8 mouse cellular contexts compared by ENCODE assay signal in genomic region chr17:83276000-83276891, GRCm38 (mm10).
DNase-seq lines count a peak whose midpoint lies in the region; ATAC-seq and TF ChIP-seq lines count a peak whose summit lies in the region.

No protein-coding gene starts in this region.

- peak; percentile 18 for DNase-seq in cerebellum, adult 11-12 months
- DNase-seq in cerebellum, adult 9-11 months, result no peak
- DNase-seq in heart, adult 18-20 months, result peak; percentile 88
- DNase-seq in kidney, adult 18-20 months, result peak; percentile 85
- peak; percentile 69 for DNase-seq in limb, embryonic 14.5 days (ENCODE audit: low spot score)
- peak; percentile 68 to 74 for DNase-seq in spleen, adult 18-20 months

- no peaks in the 10 kb centered on the region for H3K9me3 ChIP-seq in embryonic facial prominence, embryonic 12.5 days
- no peaks in the 10 kb centered on the region for H3K9me3 ChIP-seq in limb, embryonic 14.5 days (ENCODE audit: control insufficient read depth, low read length)
- H3K9me3 ChIP-seq in midbrain, embryonic 15.5 days, result no peaks in the 10 kb centered on the region

- H3K4me3 ChIP-seq in embryonic facial prominence, embryonic 12.5 days, result peak overlapping the region; percentile 46
- peak overlapping the region; percentile 47 for H3K4me3 ChIP-seq in limb, embryonic 14.5 days (replicated peaks; ENCODE audit: low read length)
- H3K4me3 ChIP-seq in midbrain, embryonic 15.5 days, result peak overlapping the region; percentile 49

- peaks cover 39% of the 10 kb centered on the region for H3K4me1 ChIP-seq in embryonic facial prominence, embryonic 12.5 days
- H3K4me1 ChIP-seq in limb, embryonic 14.5 days (ENCODE audit: control insufficient read depth, insufficient read depth, low read length), result peaks cover 34% of the 10 kb centered on the region
- peaks cover 24% of the 10 kb centered on the region for H3K4me1 ChIP-seq in midbrain, embryonic 15.5 days

- no peak for TF ChIP-seq POLR2A in limb, embryonic 14.5 days (IDR thresholded peaks at IDR 0.05; ENCODE audit: borderline replicate concordance, extremely low read depth, insufficient read depth, insufficient read length)

- 3% methylated on average over 64 of the region's 64 CpGs for WGBS in embryonic facial prominence, embryonic 12.5 days
- WGBS in limb, embryonic 14.5 days, result 4% methylated on average over 63 of the region's 64 CpGs
- WGBS in midbrain, embryonic 15.5 days, result 5% methylated on average over 62 of the region's 64 CpGs

- ATAC-seq in embryonic facial prominence, embryonic 12.5 days (ENCODE audit: insufficient number of reproducible peaks, insufficient read depth, low FRiP score, low TSS enrichment), result peak; percentile 67
- peak; percentile 85 for ATAC-seq in limb, embryonic 14.5 days (ENCODE audit: low FRiP score, low read depth)
- ATAC-seq in midbrain, embryonic 15.5 days (replicated peaks), result peak; percentile 69

- peak overlapping the region; percentile 55 for H3K9ac ChIP-seq in embryonic facial prominence, embryonic 12.5 days
- peak overlapping the region; percentile 73 for H3K9ac ChIP-seq in limb, embryonic 14.5 days (ENCODE audit: low read depth, low read length, severe bottlenecking)
- H3K9ac ChIP-seq in midbrain, embryonic 15.5 days, result peak overlapping the region; percentile 66

- peak overlapping the region; percentile 86 for H3K27ac ChIP-seq in embryonic facial prominence, embryonic 12.5 days
- H3K27ac ChIP-seq in limb, embryonic 14.5 days (replicated peaks; ENCODE audit: low read depth, low read length), result peak overlapping the region; percentile 79
- peak overlapping the region; percentile 79 for H3K27ac ChIP-seq in midbrain, embryonic 15.5 days

- peaks cover 18% of the 10 kb centered on the region; the same call in 1 of the 2 replicates for H3K27me3 ChIP-seq in embryonic facial prominence, embryonic 12.5 days
- no peaks in the 10 kb centered on the region; the same call in 1 of the 2 replicates for H3K27me3 ChIP-seq in limb, embryonic 14.5 days (ENCODE audit: control insufficient read depth, insufficient read depth, low read length)
- H3K27me3 ChIP-seq in midbrain, embryonic 15.5 days (replicated peaks), result no peaks in the 10 kb centered on the region

- H3K36me3 ChIP-seq in embryonic facial prominence, embryonic 12.5 days, result no peaks in the 10 kb centered on the region
- no peaks in the 10 kb centered on the region for H3K36me3 ChIP-seq in limb, embryonic 14.5 days (ENCODE audit: control insufficient read depth, insufficient read depth, low read length)
- no peaks in the 10 kb centered on the region for H3K36me3 ChIP-seq in midbrain, embryonic 15.5 days (replicated peaks)

- H3K4me2 ChIP-seq in embryonic facial prominence, embryonic 12.5 days (replicated peaks), result peak overlapping the region; percentile 90
- peak overlapping the region; percentile 94 for H3K4me2 ChIP-seq in limb, embryonic 14.5 days (replicated peaks; ENCODE audit: low read depth, low read length, severe bottlenecking)
- H3K4me2 ChIP-seq in midbrain, embryonic 15.5 days, result peak overlapping the region; percentile 91
